Mouse (Mus musculus): ENCODE data around the gene Rgs21. TPM values are rescaled to one million over a fixed set of nuclear protein-coding genes. Genes with fewer than 3 reads are reported as not detected.

Gene Rgs21
- polyA plus RNA-seq (2012), result not detected in 2 replicates

- TF ChIP-seq GATA1 (IDR thresholded peaks at IDR 0.05; ENCODE audit: low read length), result no peak
Measured at GRCm38 (mm10) chr1:144567567-144567966, at the start of gene Rgs21. Gene Rgs21, minus strand, starts transcription at chr1:144567667.

DNA sequence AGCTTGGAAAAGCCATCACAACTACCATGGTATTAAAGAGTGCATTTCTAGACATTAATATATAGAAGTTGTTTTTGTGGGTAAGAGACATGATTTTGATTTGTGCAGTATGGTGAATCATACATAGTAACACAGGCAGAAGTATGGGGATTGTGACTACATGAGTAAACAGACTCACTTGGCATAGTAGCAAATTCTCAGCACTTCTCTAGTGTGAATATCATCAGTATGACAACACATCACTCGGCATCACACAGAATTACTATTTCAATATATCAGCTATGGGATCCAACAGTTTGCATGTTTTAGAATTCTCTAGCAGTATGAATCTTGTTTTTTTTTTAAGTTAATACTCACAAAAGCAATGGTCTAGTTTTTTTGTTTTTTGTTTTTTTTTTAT is 36.6 kb upstream of the Rgs21 start:
- TF ChIP-seq GATA1 (IDR thresholded peaks at IDR 0.05; ENCODE audit: low read length), result no peak

GRCm38 (mm10) chr1:144602987-144603386 is 35.5 kb upstream of the Rgs21 start:
- TF ChIP-seq GATA1 (IDR thresholded peaks at IDR 0.05; ENCODE audit: low read length), result no peak

DNA sequence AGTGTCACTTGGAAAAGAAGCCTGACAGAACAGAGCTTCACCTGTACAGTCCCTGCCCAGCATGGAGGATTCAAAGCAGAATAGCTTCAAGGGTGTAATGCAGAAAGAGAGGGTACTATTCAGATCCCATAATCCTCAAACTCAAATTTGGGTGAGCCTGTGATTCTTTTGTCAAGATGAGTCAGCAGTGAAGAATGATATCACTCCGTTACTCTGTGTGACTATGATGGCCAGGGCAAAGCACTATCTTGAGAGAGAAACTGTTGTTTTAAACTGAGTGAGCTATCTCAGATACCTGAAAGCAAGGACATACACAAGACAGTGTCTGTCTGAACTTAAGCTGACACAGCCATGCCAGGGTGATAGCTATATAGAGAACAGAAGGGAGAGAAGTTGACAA is 11.9 kb upstream of the Rgs21 start:
- no peak for TF ChIP-seq GATA1 (IDR thresholded peaks at IDR 0.05; ENCODE audit: low read length)

DNA sequence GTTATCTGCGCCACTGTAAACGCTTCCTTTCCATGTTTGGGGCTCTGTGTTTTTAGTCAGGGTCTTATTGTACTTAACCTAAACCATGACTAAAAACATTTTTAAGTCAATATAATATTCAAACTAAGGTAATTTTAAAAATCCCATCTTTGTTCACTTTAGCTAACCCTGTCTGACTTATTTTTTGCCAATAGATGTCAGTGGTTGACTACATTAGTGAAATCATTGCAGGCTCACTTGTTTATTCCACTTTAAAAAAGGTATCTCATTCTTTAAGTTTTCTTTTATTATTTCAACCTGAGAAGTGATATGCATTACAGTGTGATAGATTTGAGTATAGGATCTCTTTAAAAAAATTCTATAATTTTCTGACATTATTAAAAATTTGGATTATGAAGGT is 5.5 kb upstream of the Rgs21 start:
- no peak for TF ChIP-seq GATA1 (IDR thresholded peaks at IDR 0.05; ENCODE audit: low read length)

- no peak for TF ChIP-seq GATA1 (IDR thresholded peaks at IDR 0.05; ENCODE audit: low read length)
Measured at GRCm38 (mm10) chr1:144569905-144570304, 2.4 kb upstream of the Rgs21 start.

- no peak for TF ChIP-seq GATA1 (IDR thresholded peaks at IDR 0.05; ENCODE audit: low read length)
Measured at GRCm38 (mm10) chr1:144545142-144545541, 22.3 kb downstream of the Rgs21 start.

- TF ChIP-seq GATA1 (IDR thresholded peaks at IDR 0.05; ENCODE audit: low read length), result no peak
Measured at GRCm38 (mm10) chr1:144544497-144544961, 22.9 kb downstream of the Rgs21 start.

DNA sequence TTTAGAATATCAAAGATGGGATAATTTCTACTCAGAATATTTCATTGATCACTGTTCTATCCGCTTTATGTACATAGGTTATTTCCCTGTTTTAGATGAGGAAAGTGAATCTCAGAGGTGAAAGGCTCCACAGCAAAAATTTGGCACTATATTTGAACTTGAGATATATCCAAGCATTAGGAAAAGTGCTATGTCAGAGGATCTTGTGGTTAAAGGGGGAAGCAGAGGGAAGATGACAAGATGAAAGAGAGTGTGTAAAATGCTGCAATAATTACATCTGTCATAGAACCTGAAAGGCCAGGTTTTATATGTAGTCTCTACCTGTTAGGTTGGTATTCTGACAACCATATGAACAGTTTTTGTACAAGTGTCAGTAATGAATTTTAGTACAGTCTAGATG is 35.7 kb downstream of the Rgs21 start:
- TF ChIP-seq GATA1 (IDR thresholded peaks at IDR 0.05; ENCODE audit: low read length), result no peak

GRCm38 (mm10) chr1:144517878-144518426 is 49.5 kb downstream of the Rgs21 start:
- TF ChIP-seq GATA1 (IDR thresholded peaks at IDR 0.05; ENCODE audit: low read length), result no peak

GRCm38 (mm10) chr1:144502241-144502640 is 65.2 kb downstream of the Rgs21 start:
- TF ChIP-seq GATA1 (IDR thresholded peaks at IDR 0.05; ENCODE audit: low read length), result no peak

GRCm38 (mm10) chr1:144500423-144500822 is 67.0 kb downstream of the Rgs21 start:
- TF ChIP-seq GATA1 (IDR thresholded peaks at IDR 0.05; ENCODE audit: low read length), result no peak

GRCm38 (mm10) chr1:144499719-144500118 is 67.7 kb downstream of the Rgs21 start:
- no peak for TF ChIP-seq GATA1 (IDR thresholded peaks at IDR 0.05; ENCODE audit: low read length)

DNA sequence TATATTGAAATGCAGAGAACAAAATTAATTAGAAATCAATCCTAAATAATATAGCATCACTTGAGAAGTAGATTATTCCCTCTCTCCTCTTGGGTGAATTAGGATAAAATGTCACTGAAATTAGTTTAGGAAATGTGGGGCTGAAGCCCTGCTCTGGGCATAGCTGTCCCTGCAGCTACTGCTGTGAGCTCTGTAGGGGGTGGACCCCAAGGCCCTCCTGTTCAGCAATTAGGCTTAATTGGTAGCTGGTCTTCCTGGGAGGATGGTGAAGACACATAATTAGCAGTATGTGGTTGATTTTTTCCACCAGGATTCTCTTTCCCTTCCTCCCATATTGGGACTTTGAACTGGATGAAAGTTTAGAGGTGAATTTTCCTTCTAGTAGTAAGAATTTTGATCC is 68.7 kb downstream of the Rgs21 start:
- no peak for TF ChIP-seq GATA1 (IDR thresholded peaks at IDR 0.05; ENCODE audit: low read length)

DNA sequence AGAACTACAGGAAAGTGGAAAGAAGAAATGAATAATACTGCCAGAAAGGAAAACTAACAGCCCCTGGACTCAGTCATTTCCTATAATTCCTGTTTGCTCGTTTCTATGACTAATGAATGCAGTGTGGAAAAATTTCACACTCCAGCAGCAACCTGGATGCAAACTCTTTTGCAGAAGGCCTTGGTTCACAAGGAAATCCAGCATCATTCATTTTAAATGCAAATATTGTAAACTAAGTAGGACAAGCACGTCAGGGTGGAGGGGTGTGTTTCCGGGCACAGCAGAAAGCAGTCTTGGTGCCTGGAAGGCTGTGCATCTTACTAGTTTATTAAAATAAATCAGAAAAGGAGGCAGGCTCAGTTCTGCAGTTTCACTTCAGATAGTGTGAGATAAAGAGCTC is 69.4 kb downstream of the Rgs21 start:
- TF ChIP-seq GATA1 (IDR thresholded peaks at IDR 0.05; ENCODE audit: low read length), result no peak

DNA sequence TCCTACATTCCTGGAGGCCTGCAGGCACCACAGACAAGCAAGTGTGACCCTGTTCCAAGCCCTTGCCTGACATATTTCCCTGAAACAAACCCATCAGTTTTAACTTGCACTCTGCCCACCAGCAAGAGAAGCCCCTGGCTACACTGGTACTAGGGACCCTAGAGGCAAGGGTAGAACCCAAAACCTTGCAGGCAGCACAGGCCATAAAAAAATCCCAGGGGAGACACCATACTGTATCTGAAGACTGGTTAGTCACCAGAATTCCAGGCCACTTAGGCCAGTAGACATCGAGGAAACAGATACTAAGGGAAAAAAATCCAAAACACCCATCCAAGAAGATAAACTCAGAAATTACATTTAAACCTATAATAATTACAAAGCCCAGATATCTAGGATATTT is 74.1 kb downstream of the Rgs21 start:
- TF ChIP-seq GATA1 (IDR thresholded peaks at IDR 0.05; ENCODE audit: low read length), result no peak

- TF ChIP-seq GATA1 (IDR thresholded peaks at IDR 0.05; ENCODE audit: low read length), result no peak
Measured at GRCm38 (mm10) chr1:144488223-144488835, 79.1 kb downstream of the Rgs21 start.

Other genes with a start within 250 kb of the Rgs21 start
- gene Rgs18, start 207.8 kb upstream of the Rgs21 start, polyA plus RNA-seq (2012), result 0.80 and 1.3 TPM in 2 replicates